Mouse (Mus musculus) limb, embryonic 12.5 days (tissue): ENCODE data around the gene Thrap3. TPM values are rescaled to one million over a fixed set of nuclear protein-coding genes. Genes with fewer than 3 reads are reported as not detected.
A peak's percentile ranks its signal among the peaks of the same experiment; 100 is the strongest.

Experiments used
- ATAC-seq: fragments of 200-750 bp; cut with Nextera tagmentation; 2 replicates; pipeline ENCODE4 v1.8.0; 2017; ENCODE audit warnings: low read depth, moderate TSS enrichment; ENCODE audit not compliant: insufficient number of reproducible peaks, insufficient read depth, low FRiP score, low TSS enrichment
- H3K27ac ChIP-seq: fragments of 300-500 bp; sonication (generic); 2 replicates; pipeline ENCODE4 v1.5.1; 2016; ENCODE audit warnings: mild to moderate bottlenecking, moderate library complexity
- H3K27me3 ChIP-seq: fragments of 300-500 bp; sonication (generic); 2 replicates; pipeline ENCODE4 v1.6.1; 2016; ENCODE audit warnings: mild to moderate bottlenecking, moderate library complexity
- H3K36me3 ChIP-seq: fragments of 300-500 bp; sonication (generic); 2 replicates; pipeline ENCODE4 v1.6.1; 2016; ENCODE audit warnings: mild to moderate bottlenecking, moderate library complexity
- H3K4me1 ChIP-seq: fragments of 300-500 bp; sonication (generic); replicated peaks from 2 replicates; pipeline ENCODE4 v1.6.1; 2016
- H3K4me2 ChIP-seq: fragments of 300-500 bp; sonication (generic); 2 replicates; pipeline ENCODE4 v1.6.1; 2016; ENCODE audit warnings: mild to moderate bottlenecking, moderate library complexity
- H3K4me3 ChIP-seq: fragments of 300-500 bp; sonication (generic); replicated peaks from 2 replicates; pipeline ENCODE4 v1.5.1; 2016; ENCODE audit warnings: mild to moderate bottlenecking
- H3K9ac ChIP-seq: fragments of 300-500 bp; sonication (generic); replicated peaks from 2 replicates; pipeline ENCODE4 v1.6.1; 2016; ENCODE audit warnings: mild to moderate bottlenecking, moderate library complexity
- H3K9me3 ChIP-seq: fragments of 300-500 bp; sonication (generic); 2 replicates; pipeline ENCODE4 v1.6.1; 2016; ENCODE audit warnings: mild to moderate bottlenecking, moderate library complexity
- WGBS: fragments of 180-500 bp; shearing (Covaris S2); methylation state at CpG from one replicate; pipeline ENCODE4 v1.1.7; 2016; 5-methylcytosine and 5-hydroxymethylcytosine counted together
- polyA plus RNA-seq: library from polyadenylated mRNA; unstranded; fragments of >200 nt; fragmentation: Nextera tagmentation; extraction: Ambion mirVana; gene quantifications from 2 replicates; pipeline ENCODE4 v1.2.1, GENCODE M21; 2016

Thrap3 gene
- polyA plus RNA-seq, 1 experiment from 2014 or later, result 349 TPM

- no peak for ATAC-seq
- H3K9me3 ChIP-seq, result no peaks in the 10 kb centered on the region
- WGBS, result 81% methylated on average over 4 of the region's 4 CpGs
- no peak overlapping the region for H3K27ac ChIP-seq
- H3K27me3 ChIP-seq, result no peaks in the 10 kb centered on the region
- H3K4me2 ChIP-seq, result no peak overlapping the region
- H3K36me3 ChIP-seq, result peaks cover 76% of the 10 kb centered on the region
- H3K9ac ChIP-seq, result no peak overlapping the region
- no peak overlapping the region for H3K4me3 ChIP-seq
- peaks cover 13% of the 10 kb centered on the region for H3K4me1 ChIP-seq
Observed at GRCm38 (mm10) chr4:126137773-126138172, 64.8 kb downstream of the Thrap3 start.

- no peaks in the 10 kb centered on the region for H3K9me3 ChIP-seq
Observed at GRCm38 (mm10) chr4:126134639-126135038, 67.9 kb downstream of the Thrap3 start.

GRCm38 (mm10) chr4:126134236-126134635 is 68.3 kb downstream of the Thrap3 start:
- Histone ChIP-seq H3K4me3 (no peak overlapping the region), H3K4me1 (peaks cover 38% of the 10 kb centered on the region), H3K4me2 (no peak overlapping the region), H3K36me3 (peaks cover 94% of the 10 kb centered on the region), H3K9ac (no peak overlapping the region), H3K27ac (no peak overlapping the region), H3K9me3 (no peaks in the 10 kb centered on the region), H3K27me3 (no peaks in the 10 kb centered on the region)
- no peak for ATAC-seq
- WGBS, result 93% methylated on average over 4 of the region's 4 CpGs

More at GRCm38 (mm10) chr4:126134639-126135038, 67.9 kb downstream of the Thrap3 start:
- Histone ChIP-seq H3K4me1 (peaks cover 38% of the 10 kb centered on the region), H3K4me2 (no peak overlapping the region), H3K36me3 (peaks cover 94% of the 10 kb centered on the region), H3K9ac (no peak overlapping the region), H3K27ac (no peak overlapping the region), H3K27me3 (no peaks in the 10 kb centered on the region), H3K4me3 (no peak overlapping the region)
- ATAC-seq, result no peak
- 89% methylated on average over 4 of the region's 4 CpGs for WGBS

GRCm38 (mm10) chr4:126132636-126133264 is 69.8 kb downstream of the Thrap3 start:
- WGBS, result 78% methylated on average over 6 of the region's 6 CpGs
- ATAC-seq, result no peak
- Histone ChIP-seq H3K4me1 (peaks cover 38% of the 10 kb centered on the region), H3K9ac (no peak overlapping the region), H3K36me3 (peaks cover 94% of the 10 kb centered on the region), H3K4me3 (no peak overlapping the region), H3K4me2 (no peak overlapping the region), H3K9me3 (no peaks in the 10 kb centered on the region), H3K27ac (peak overlapping the region; percentile 74), H3K27me3 (no peaks in the 10 kb centered on the region)

GRCm38 (mm10) chr4:126131290-126132121 is 71.1 kb downstream of the Thrap3 start:
- WGBS, result 51% methylated on average over 10 of the region's 10 CpGs
- H3K4me3 ChIP-seq, result no peak overlapping the region
- H3K9ac ChIP-seq, result 0 out of 2 replicates have a peak overlapping the region, but pooled peaks have one; percentile 14
- H3K36me3 ChIP-seq, result peaks cover 93% of the 10 kb centered on the region
- H3K9me3 ChIP-seq, result no peaks in the 10 kb centered on the region
- peak overlapping the region; percentile 74 for H3K27ac ChIP-seq
- ATAC-seq, result peak; percentile 15; the same call in 1 of the 2 replicates
- peaks cover 38% of the 10 kb centered on the region for H3K4me1 ChIP-seq
- H3K4me2 ChIP-seq, result no peak overlapping the region
- no peaks in the 10 kb centered on the region for H3K27me3 ChIP-seq

GRCm38 (mm10) chr4:126130502-126130901 is 72.1 kb downstream of the Thrap3 start:
- Histone ChIP-seq H3K4me2 (no peak overlapping the region), H3K27me3 (no peaks in the 10 kb centered on the region), H3K9ac (no peak overlapping the region), H3K9me3 (no peaks in the 10 kb centered on the region), H3K4me3 (no peak overlapping the region), H3K36me3 (peaks cover 93% of the 10 kb centered on the region), H3K27ac (peak overlapping the region; percentile 67; the same call in 1 of the 2 replicates), H3K4me1 (peaks cover 38% of the 10 kb centered on the region)
- 54% methylated on average over 11 of the region's 11 CpGs for WGBS
- no peak for ATAC-seq

- 89% methylated on average over 10 of the region's 10 CpGs for WGBS
- peaks cover 74% of the 10 kb centered on the region for H3K36me3 ChIP-seq
- no peaks in the 10 kb centered on the region for H3K27me3 ChIP-seq
- H3K4me2 ChIP-seq, result no peak overlapping the region
- no peak overlapping the region for H3K27ac ChIP-seq
- ATAC-seq, result no peak
- no peaks in the 10 kb centered on the region for H3K9me3 ChIP-seq
- H3K9ac ChIP-seq, result no peak overlapping the region
- H3K4me3 ChIP-seq, result no peak overlapping the region
- H3K4me1 ChIP-seq, result no peaks in the 10 kb centered on the region
Observed at GRCm38 (mm10) chr4:126123309-126124040, 79.1 kb downstream of the Thrap3 start.

GRCm38 (mm10) chr4:126120506-126120905 is 82.1 kb downstream of the Thrap3 start:
- Histone ChIP-seq H3K27me3 (no peaks in the 10 kb centered on the region), H3K27ac (no peak overlapping the region), H3K4me1 (peaks cover 7% of the 10 kb centered on the region; the same call in 1 of the 2 replicates), H3K4me2 (no peak overlapping the region), H3K36me3 (peaks cover 56% of the 10 kb centered on the region), H3K9ac (no peak overlapping the region), H3K4me3 (no peak overlapping the region), H3K9me3 (no peaks in the 10 kb centered on the region)
- 89% methylated on average over 2 of the region's 2 CpGs for WGBS
- ATAC-seq, result no peak

- H3K9me3 ChIP-seq, result no peaks in the 10 kb centered on the region
- no peak for ATAC-seq
- no peak overlapping the region for H3K27ac ChIP-seq
- 86% methylated on average over 5 of the region's 5 CpGs for WGBS
- H3K4me2 ChIP-seq, result no peak overlapping the region
- peaks cover 51% of the 10 kb centered on the region for H3K36me3 ChIP-seq
- no peak overlapping the region for H3K4me3 ChIP-seq
- no peaks in the 10 kb centered on the region for H3K27me3 ChIP-seq
- peaks cover 10% of the 10 kb centered on the region; the same call in 1 of the 2 replicates for H3K4me1 ChIP-seq
- H3K9ac ChIP-seq, result no peak overlapping the region
Observed at GRCm38 (mm10) chr4:126120052-126120451, 82.5 kb downstream of the Thrap3 start.

GRCm38 (mm10) chr4:126119051-126119450 is 83.5 kb downstream of the Thrap3 start:
- Histone ChIP-seq H3K36me3 (peaks cover 41% of the 10 kb centered on the region; the same call in 1 of the 2 replicates), H3K27ac (no peak overlapping the region), H3K4me2 (no peak overlapping the region), H3K27me3 (no peaks in the 10 kb centered on the region), H3K9ac (no peak overlapping the region), H3K9me3 (no peaks in the 10 kb centered on the region), H3K4me3 (no peak overlapping the region), H3K4me1 (peaks cover 10% of the 10 kb centered on the region; the same call in 1 of the 2 replicates)
- WGBS, result 79% methylated on average over 1 of the region's 1 CpGs
- no peak for ATAC-seq

GRCm38 (mm10) chr4:126118651-126119050 is 83.9 kb downstream of the Thrap3 start:
- ATAC-seq, result no peak
- Histone ChIP-seq H3K4me3 (no peak overlapping the region), H3K27ac (no peak overlapping the region), H3K9ac (no peak overlapping the region), H3K4me2 (no peak overlapping the region), H3K4me1 (peaks cover 10% of the 10 kb centered on the region; the same call in 1 of the 2 replicates), H3K36me3 (peaks cover 37% of the 10 kb centered on the region; the same call in 1 of the 2 replicates), H3K27me3 (no peaks in the 10 kb centered on the region), H3K9me3 (no peaks in the 10 kb centered on the region)
- 93% methylated on average over 4 of the region's 4 CpGs for WGBS
